Mouse (Mus musculus) thymus, postnatal 0 days (tissue): Measurements from ENCODE around the gene Odf2. TPM values are rescaled to one million over a fixed set of nuclear protein-coding genes. Genes with fewer than 3 reads are reported as not detected.
A peak's percentile ranks its signal among the peaks of the same experiment; 100 is the strongest.

Experiments used
- DNase-seq: peaks from one replicate; pipeline ENCODE4 v3.0.0-alpha.2; 2015; ENCODE audit warnings: low spot score
- polyA plus RNA-seq: library from polyadenylated mRNA; unstranded; fragments of >200 nt; fragmentation: Nextera tagmentation; extraction: Ambion mirVana; gene quantifications from 2 replicates; pipeline ENCODE4 v1.2.1, GENCODE M21; 2015

Odf2 gene
- 47.9 and 56.2 TPM in 2 replicates for polyA plus RNA-seq

DNA sequence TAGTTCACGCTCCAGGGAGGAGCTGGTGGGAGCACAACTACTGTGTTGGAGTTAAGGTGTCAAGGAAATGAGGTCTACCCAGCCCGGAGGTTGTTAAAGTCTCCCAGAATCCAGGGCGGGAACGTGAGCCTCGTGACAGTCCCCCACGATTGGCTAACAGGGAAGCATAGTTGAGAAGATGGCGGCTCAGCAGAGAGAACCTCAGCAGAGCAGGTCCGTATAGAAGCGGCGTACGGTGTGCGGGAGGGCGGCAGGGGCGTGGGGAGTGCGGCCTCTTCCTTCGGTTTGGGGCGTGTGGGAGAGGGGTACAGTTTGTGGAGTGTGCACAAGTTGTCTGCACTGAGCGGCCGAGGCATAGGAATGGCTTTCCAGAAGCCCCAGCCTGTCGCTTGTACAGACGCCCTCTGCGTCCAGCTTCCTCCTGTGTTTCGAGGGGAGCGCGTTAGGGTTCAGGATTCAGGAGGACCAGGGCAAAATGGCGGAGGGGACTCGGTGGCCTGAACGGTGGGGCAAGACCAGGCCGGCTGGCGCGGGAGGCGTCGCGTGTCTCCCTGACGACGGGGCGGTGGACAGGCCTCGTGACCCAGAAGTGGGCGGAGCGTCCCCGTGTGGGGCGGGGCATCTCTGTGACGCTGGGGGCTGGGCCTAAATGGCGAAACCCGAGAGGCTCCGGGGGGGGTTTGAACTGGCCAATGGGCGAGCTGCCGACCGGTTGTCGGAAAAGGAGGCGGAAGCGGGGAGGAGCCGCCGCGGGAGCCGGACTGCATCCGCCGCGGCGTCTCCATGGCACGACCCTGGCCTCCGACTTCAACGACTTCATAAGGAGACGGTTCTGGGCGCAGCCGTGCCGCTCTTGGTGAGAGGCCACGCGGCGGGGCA, at the start of gene Odf2:
Gene Odf2, plus strand, starts transcription at position 156 of the 879 bp plus-strand sequence.
- peak; percentile 99 for DNase-seq

GRCm38 (mm10) chr2:29839460-29839859, 49.6 kb upstream of the Odf2 start:
- DNase-seq: no peak

DNA sequence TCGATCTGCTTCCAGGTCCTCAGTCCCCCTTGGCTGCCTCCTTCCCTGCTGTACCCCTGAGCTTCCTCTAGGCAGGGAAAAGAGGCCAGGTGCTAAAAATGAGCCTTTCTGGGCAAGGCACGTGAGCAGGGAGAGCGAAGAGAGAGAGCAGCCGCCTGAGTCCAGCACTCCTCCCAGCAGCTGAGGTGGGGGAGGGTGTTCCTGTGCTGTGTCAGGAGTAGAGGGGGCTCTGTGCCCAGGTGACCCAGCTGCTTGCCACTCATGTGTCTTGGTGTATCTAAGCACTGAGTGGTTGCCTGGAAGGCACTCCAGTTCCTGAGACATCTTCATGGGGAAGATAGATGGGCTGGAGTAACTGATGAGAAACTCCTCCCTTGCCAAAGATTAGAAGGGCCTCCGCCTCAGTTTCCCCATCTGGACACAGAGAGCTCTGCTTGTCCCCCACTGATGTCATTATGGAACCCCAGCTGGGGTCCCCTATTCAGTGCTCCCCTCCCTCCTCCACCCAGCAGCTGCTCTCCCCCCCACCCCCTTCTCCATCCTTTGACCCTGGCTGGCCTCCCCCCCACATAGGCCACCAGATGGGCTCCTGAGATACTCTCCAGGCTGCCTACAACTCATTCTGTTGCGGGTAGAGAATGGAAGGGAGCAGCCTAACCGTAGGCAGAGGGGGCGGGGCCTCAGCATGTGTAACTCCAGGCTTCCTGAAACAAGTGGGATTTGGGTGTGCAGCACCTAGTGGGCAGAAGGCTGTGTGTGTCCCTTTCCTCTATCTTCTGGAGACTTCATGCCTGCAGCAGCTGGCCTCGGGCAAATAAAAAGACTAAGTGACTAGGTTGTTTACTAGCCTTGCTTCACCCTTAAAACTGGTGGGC, 45.6 kb upstream of the Odf2 start:
- no peak for DNase-seq

DNA sequence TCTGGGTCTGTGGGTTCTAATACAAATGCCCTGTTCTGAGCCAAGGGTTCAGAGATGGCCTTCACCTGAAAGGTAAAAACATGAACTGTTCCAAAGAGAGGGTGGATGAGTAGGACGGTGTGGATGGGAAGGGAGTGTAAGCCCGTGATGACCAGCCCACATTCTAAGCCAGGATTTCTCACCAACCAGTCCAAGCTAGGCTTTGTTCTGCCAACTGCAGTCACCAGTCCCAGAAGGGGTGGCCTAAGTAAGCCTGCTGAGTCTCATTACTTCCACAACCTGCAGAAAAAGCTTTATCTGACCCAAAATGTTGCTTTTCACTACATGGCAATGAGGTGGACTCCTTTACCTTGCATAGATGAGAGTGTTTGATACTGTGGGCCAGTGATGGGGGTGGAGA, 44.9 kb upstream of the Odf2 start:
- DNase-seq: no peak

- DNase-seq: no peak
These were observed 44.4 kb upstream of the Odf2 start for GRCm38 (mm10) chr2:29844661-29845060.

DNA sequence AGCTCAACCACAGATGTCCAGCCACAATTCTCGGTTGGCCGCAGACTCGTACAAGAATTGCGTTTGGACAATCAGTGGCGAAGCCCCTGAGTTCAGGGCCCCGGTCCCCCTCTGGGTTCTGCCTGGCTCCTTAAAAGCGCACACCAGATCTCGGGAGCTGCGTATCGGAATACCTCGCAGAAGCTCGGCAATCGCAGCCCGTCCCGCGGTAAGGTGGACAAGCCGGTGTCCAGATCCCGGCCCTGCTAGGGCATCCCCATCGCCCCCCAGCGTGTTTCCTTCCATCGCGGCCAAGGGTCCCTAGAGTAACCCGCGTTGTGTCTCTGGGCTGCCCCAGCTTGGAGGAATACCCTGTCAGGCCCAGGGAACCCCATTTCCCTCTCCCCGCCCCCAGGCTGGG, 43.4 kb upstream of the Odf2 start:
- no peak for DNase-seq

GRCm38 (mm10) chr2:29846061-29846853, 42.8 kb upstream of the Odf2 start:
- no peak for DNase-seq

GRCm38 (mm10) chr2:29846911-29847310, 42.1 kb upstream of the Odf2 start:
- DNase-seq: no peak

GRCm38 (mm10) chr2:29849041-29849440, 40.0 kb upstream of the Odf2 start:
- DNase-seq: no peak

DNA sequence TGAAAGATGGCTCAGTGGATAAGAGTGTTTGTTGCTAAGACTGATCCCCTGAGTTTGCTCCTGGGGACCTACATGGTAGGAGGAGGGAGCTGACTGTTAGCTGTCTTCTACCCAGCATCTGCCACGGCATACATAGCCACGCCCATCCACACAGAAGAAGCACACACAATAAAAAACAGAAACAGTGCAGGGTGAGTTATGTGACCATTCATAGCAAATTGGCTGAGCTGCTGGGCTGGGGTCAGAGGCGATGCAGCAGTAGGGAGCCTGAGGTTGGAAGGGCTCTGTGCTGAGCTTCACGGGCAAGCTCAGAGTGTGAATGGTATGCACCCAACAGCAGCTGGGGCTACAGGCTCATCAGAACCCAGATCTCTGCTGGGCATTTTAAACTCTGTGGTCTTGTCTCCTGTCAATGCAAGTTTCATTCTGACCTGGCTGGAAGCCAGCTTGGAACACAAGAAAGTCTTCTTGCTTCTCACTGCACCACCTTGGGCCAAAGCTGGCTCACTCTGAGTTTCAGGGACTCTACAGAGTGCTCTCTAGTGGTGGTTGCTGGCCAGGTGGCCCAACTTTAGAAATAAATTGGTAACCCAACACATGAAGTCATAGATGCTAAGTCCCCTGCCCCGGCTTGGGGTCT, 39.1 kb upstream of the Odf2 start:
- DNase-seq: peak; percentile 40

- DNase-seq: no peak
These were observed 36.0 kb upstream of the Odf2 start for GRCm38 (mm10) chr2:29852957-29853485.

- no peak for DNase-seq
These were observed 35.3 kb upstream of the Odf2 start for GRCm38 (mm10) chr2:29853736-29854135.

- DNase-seq: no peak
These were observed 33.3 kb upstream of the Odf2 start for GRCm38 (mm10) chr2:29855585-29856210.

GRCm38 (mm10) chr2:29856451-29857260, 32.4 kb upstream of the Odf2 start:
- no peak for DNase-seq

- no peak for DNase-seq
These were observed 31.7 kb upstream of the Odf2 start for GRCm38 (mm10) chr2:29857341-29857740.

- DNase-seq: no peak
These were observed 31.1 kb upstream of the Odf2 start for GRCm38 (mm10) chr2:29857967-29858366.

DNA sequence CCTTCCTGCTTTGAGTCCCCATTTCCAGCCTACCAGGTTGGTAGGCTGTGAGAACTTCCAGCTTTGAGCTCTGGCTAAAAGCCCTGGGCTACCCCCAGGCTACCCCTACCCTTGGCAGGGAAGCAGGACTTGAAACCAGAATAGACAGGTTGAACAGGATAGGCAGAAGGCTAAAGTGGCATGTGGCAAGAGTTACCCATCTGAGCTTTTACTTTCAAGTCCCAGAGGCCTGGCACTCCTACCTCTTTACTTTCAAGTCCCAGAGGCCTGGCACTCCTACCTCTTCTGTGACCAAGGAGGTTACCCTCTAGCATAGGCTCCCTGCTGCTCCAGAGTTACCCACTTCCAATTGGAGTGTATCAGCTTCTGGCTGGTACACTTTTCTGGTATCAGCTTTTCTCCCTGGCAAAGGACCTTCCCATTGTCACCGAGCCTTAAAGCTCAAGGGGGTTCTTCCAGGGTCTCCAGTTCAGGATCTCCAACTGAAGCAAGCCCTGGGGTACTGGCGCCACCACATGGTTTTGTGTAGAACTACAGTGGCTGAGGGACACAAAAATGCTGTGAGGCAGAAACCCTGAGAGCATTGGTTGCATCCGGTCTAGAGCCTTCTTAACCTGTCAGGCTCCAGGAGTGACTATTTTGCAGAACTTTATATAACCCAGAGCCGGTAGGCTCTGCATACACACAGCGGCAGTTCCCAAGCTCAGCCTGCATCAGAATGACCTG, 30.1 kb upstream of the Odf2 start:
- DNase-seq: peak; percentile 81

DNA sequence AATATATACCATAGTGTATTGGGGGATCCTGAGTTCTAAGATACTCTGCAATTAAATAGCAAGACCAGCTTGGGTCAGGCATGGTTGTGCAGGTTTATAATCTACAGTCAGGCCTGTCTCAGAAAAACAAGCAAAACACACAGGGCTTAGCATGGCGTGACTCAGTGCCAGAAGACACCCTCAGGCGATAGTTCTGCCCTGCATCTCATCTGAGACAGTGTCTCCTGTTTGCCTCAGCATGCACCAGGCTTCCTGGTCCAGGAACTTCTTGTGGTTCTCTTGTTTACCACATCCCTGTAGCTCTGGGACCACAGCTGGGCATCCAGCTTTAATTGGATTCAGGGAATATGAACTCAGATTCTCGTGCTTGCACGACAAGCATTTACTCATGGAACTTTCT, 23.9 kb upstream of the Odf2 start:
- DNase-seq: no peak
